Mouse (Mus musculus) embryonic facial prominence, embryonic 13.5 days (tissue): ENCODE data around the gene Spata2. TPM values are rescaled to one million over a fixed set of nuclear protein-coding genes. Genes with fewer than 3 reads are reported as not detected.

Source experiments
- ATAC-seq: fragments of 200-750 bp; cut with Nextera tagmentation; 2 replicates; pipeline ENCODE4 v1.8.0; 2017; ENCODE audit warnings: low read depth; ENCODE audit not compliant: insufficient number of reproducible peaks, insufficient read depth, low FRiP score, low TSS enrichment
- H3K27ac ChIP-seq: fragments of 300-500 bp; sonication (generic); 2 replicates; pipeline ENCODE4 v1.5.1; 2015; ENCODE audit warnings: moderate library complexity, mild to moderate bottlenecking, inconsistent platforms
- H3K27me3 ChIP-seq: fragments of 300-500 bp; sonication (generic); 2 replicates; pipeline ENCODE4 v1.6.1; 2015; ENCODE audit warnings: mild to moderate bottlenecking, inconsistent platforms
- H3K36me3 ChIP-seq: fragments of 300-500 bp; sonication (generic); 2 replicates; pipeline ENCODE4 v1.6.1; 2015; ENCODE audit warnings: mild to moderate bottlenecking, inconsistent platforms
- H3K4me1 ChIP-seq: fragments of 300-500 bp; sonication (generic); 2 replicates; pipeline ENCODE4 v1.6.1; 2015; ENCODE audit warnings: inconsistent platforms
- H3K4me2 ChIP-seq: fragments of 300-500 bp; sonication (generic); 2 replicates; pipeline ENCODE4 v1.6.1; 2015; ENCODE audit warnings: moderate library complexity, mild to moderate bottlenecking, inconsistent platforms
- H3K4me3 ChIP-seq: fragments of 300-500 bp; sonication (generic); 2 replicates; pipeline ENCODE4 v1.5.1; 2015; ENCODE audit warnings: mild to moderate bottlenecking, inconsistent platforms
- H3K9ac ChIP-seq: fragments of 300-500 bp; sonication (generic); 2 replicates; pipeline ENCODE4 v1.6.1; 2015; ENCODE audit warnings: mild to moderate bottlenecking, inconsistent platforms
- H3K9me3 ChIP-seq: fragments of 300-500 bp; sonication (generic); 2 replicates; pipeline ENCODE4 v1.6.1; 2016; ENCODE audit warnings: inconsistent platforms
- WGBS: fragments of 180-500 bp; shearing (Covaris S2); methylation state at CpG from one replicate; pipeline ENCODE4 v1.1.7; 2015; ENCODE audit warnings: mixed read lengths; 5-methylcytosine and 5-hydroxymethylcytosine counted together
- polyA plus RNA-seq: library from polyadenylated mRNA; unstranded; fragments of >200 nt; fragmentation: Nextera tagmentation; extraction: Ambion mirVana; gene quantifications from 2 replicates; pipeline ENCODE4 v1.2.1, GENCODE M21; 2015

Spata2 gene
- polyA plus RNA-seq, 1 experiment from 2014 or later, result 15.4 TPM

DNA sequence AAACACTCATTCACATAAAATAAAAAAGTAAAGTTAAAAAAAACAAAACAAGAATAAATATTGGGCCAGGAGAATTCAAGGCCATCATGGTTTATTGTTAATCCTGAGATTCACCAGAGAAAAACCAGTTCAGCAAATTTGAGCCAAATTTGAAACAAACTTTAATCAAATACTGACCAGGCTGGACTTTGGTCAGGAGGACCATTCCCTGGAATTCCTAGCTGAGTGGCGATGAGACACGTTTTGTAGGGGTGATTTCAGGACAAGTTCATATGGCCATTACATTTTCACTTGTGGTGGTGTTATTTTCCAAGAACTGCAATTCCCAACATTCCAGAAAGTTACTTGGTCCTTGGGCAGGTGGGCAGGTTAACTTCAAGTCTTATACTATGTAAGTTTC is 57.1 kb downstream of the Spata2 start:
- no peak overlapping the region for H3K4me2 ChIP-seq
- no peaks in the 10 kb centered on the region for H3K27me3 ChIP-seq
- peaks cover 46% of the 10 kb centered on the region for H3K36me3 ChIP-seq
- H3K4me3 ChIP-seq, result no peak overlapping the region
- ATAC-seq, result no peak
- 91% methylated on average over 2 of the region's 2 CpGs for WGBS
- no peak overlapping the region for H3K9ac ChIP-seq
- no peak overlapping the region for H3K27ac ChIP-seq
- H3K4me1 ChIP-seq, result no peaks in the 10 kb centered on the region
- no peaks in the 10 kb centered on the region for H3K9me3 ChIP-seq

DNA sequence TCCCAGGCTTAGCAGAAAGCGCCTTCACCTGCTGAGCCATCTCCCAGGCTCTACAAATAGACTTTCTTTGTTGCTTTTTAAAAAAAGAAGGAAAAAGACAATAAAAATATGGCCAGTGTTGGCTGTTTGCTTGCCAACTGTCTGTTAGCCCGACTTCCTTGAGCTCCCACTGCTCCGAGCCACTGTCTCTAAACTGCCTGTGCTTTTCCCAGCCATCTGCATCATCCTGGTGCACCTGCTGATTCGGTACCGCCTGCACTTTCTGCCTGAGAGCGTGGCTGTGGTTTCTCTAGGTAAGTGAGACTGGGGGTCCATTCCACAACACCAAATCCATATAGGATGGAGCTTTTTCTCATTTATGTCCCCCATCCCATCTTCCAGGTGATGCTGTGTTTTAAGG is 58.1 kb downstream of the Spata2 start:
- Histone ChIP-seq H3K4me1 (no peaks in the 10 kb centered on the region), H3K9me3 (no peaks in the 10 kb centered on the region), H3K27ac (no peak overlapping the region), H3K27me3 (no peaks in the 10 kb centered on the region), H3K4me2 (no peak overlapping the region), H3K36me3 (peaks cover 47% of the 10 kb centered on the region), H3K4me3 (no peak overlapping the region), H3K9ac (no peak overlapping the region)
- 94% methylated on average over 6 of the region's 6 CpGs for WGBS
- ATAC-seq, result no peak

- Histone ChIP-seq H3K27me3 (no peaks in the 10 kb centered on the region), H3K27ac (no peak overlapping the region), H3K9me3 (no peaks in the 10 kb centered on the region), H3K9ac (no peak overlapping the region; the same call in 1 of the 2 replicates), H3K4me2 (no peak overlapping the region), H3K4me3 (no peak overlapping the region), H3K4me1 (no peaks in the 10 kb centered on the region), H3K36me3 (peaks cover 57% of the 10 kb centered on the region)
- WGBS, result 64% methylated on average over 7 of the region's 7 CpGs
- no peak for ATAC-seq
Measured at GRCm38 (mm10) chr2:167431418-167431776, 61.3 kb downstream of the Spata2 start.

Other genes starting within 250 kb of the Spata2 start
- 7.6 and 8.9 TPM in 2 replicates for gene B4galt5, start 143.7 kb downstream of the Spata2 start, polyA plus RNA-seq
- gene Slc9a8, start 71.2 kb downstream of the Spata2 start, polyA plus RNA-seq, result 21.7 and 22.5 TPM in 2 replicates
- 88.4 and 91.9 TPM in 2 replicates for gene Rnf114, start 242 bp downstream of the Spata2 start, polyA plus RNA-seq
- 113 and 129 TPM in 2 replicates for gene Snai1, start 45.3 kb upstream of the Spata2 start, polyA plus RNA-seq
- gene Ube2v1, start 139.2 kb upstream of the Spata2 start, polyA plus RNA-seq, result 243 and 262 TPM in 2 replicates
- gene Gm20431, start 168.6 kb upstream of the Spata2 start, polyA plus RNA-seq, result 9.4 and 13.4 TPM in 2 replicates
- gene Cebpb, start 196.0 kb upstream of the Spata2 start, polyA plus RNA-seq, result 2.3 and 10.1 TPM in 2 replicates
- 39.3 and 41.3 TPM in 2 replicates for gene Tmem189, start 196.9 kb upstream of the Spata2 start, polyA plus RNA-seq